Mouse (Mus musculus) E14TG2a.4 (cell line): Measurements from ENCODE around the gene Bbs9.

ENCODE experiments used
- CTCF ChIP-seq: conservative IDR thresholded peaks from 2 replicates; pipeline ENCODE4 v1.5.1; 2014; ENCODE audit warnings: low read length
- NANOG ChIP-seq: IDR thresholded peaks from 2 replicates; pipeline ENCODE4 v1.6.1; 2014; ENCODE audit warnings: borderline replicate concordance, low read length, mixed read lengths
- POU5F1 ChIP-seq: IDR thresholded peaks from 2 replicates; pipeline ENCODE4 v1.6.1; 2014; ENCODE audit warnings: low read length, borderline replicate concordance

GRCm38 (mm10) chr9:22735385-22735784 lies 259.9 kb downstream of the Bbs9 start:
- no peak for TF ChIP-seq NANOG
- TF ChIP-seq CTCF, result no peak
- TF ChIP-seq POU5F1, result no peak
